ENCODE assay signal across 8 mouse cellular contexts in genomic region chr4:82506081-82506730, GRCm38 (mm10).
DNase-seq lines count a peak whose midpoint lies in the region; ATAC-seq and TF ChIP-seq lines count a peak whose summit lies in the region.

No protein-coding gene starts in this region.

- H3K27me3 ChIP-seq in megakaryocyte, embryonic 14.5 days (replicated peaks), result peaks cover 90% of the 10 kb centered on the region
- H3K27me3 ChIP-seq in heart, embryonic 11.5 days (ENCODE audit: control insufficient read depth, insufficient read depth, low read length), result no peaks in the 10 kb centered on the region
- H3K27me3 ChIP-seq in kidney, embryonic 15.5 days, result peaks cover 25% of the 10 kb centered on the region
- H3K27me3 ChIP-seq in limb, embryonic 15.5 days, result no peaks in the 10 kb centered on the region
- H3K27me3 ChIP-seq in midbrain, postnatal 0 days (ENCODE audit: insufficient read depth, low read length), result no peaks in the 10 kb centered on the region

- peak overlapping the region; percentile 94 for H3K4me2 ChIP-seq in heart, embryonic 11.5 days
- H3K4me2 ChIP-seq in kidney, embryonic 15.5 days, result peak overlapping the region; percentile 96
- peak overlapping the region; percentile 87 for H3K4me2 ChIP-seq in limb, embryonic 15.5 days
- H3K4me2 ChIP-seq in midbrain, postnatal 0 days (ENCODE audit: low read depth, low read length, poor library complexity, severe bottlenecking), result peak overlapping the region; percentile 98

- H3K4me3 ChIP-seq in megakaryocyte, embryonic 14.5 days (replicated peaks), result peak overlapping the region; percentile 88
- peak overlapping the region; percentile 57 for H3K4me3 ChIP-seq in embryonic fibroblast, embryonic 13.5 days (ENCODE audit: insufficient read depth, low read length)
- H3K4me3 ChIP-seq in heart, embryonic 11.5 days (ENCODE audit: low read depth, low read length), result peak overlapping the region; percentile 80
- H3K4me3 ChIP-seq in kidney, embryonic 15.5 days (replicated peaks), result peak overlapping the region; percentile 79
- H3K4me3 ChIP-seq in limb, embryonic 15.5 days, result peak overlapping the region; percentile 93
- peak overlapping the region; percentile 69 for H3K4me3 ChIP-seq in midbrain, postnatal 0 days (ENCODE audit: low read depth, low read length)

- H3K9me3 ChIP-seq in megakaryocyte, embryonic 14.5 days, result no peaks in the 10 kb centered on the region
- H3K9me3 ChIP-seq in heart, embryonic 11.5 days (replicated peaks; ENCODE audit: control insufficient read depth, low read length), result no peaks in the 10 kb centered on the region
- no peaks in the 10 kb centered on the region for H3K9me3 ChIP-seq in kidney, embryonic 15.5 days (replicated peaks)
- H3K9me3 ChIP-seq in limb, embryonic 15.5 days, result no peaks in the 10 kb centered on the region
- no peaks in the 10 kb centered on the region for H3K9me3 ChIP-seq in midbrain, postnatal 0 days (ENCODE audit: low read length)

- no peak for TF ChIP-seq CTCF in embryonic fibroblast, embryonic 13.5 days (IDR thresholded peaks at IDR 0.05; ENCODE audit: borderline replicate concordance, insufficient read depth, low read length)
- TF ChIP-seq CTCF in midbrain, postnatal 0 days (IDR thresholded peaks at IDR 0.05), result no peak

- H3K36me3 ChIP-seq in megakaryocyte, embryonic 14.5 days (replicated peaks; ENCODE audit: low read length), result no peaks in the 10 kb centered on the region
- H3K36me3 ChIP-seq in heart, embryonic 11.5 days (ENCODE audit: control insufficient read depth, insufficient read depth, low read length), result no peaks in the 10 kb centered on the region
- no peaks in the 10 kb centered on the region for H3K36me3 ChIP-seq in kidney, embryonic 15.5 days
- H3K36me3 ChIP-seq in limb, embryonic 15.5 days, result no peaks in the 10 kb centered on the region
- no peaks in the 10 kb centered on the region for H3K36me3 ChIP-seq in midbrain, postnatal 0 days (ENCODE audit: insufficient read depth, low read length)

- no peak; the same call in 1 of the 2 replicates for TF ChIP-seq POLR2A in embryonic fibroblast, embryonic 13.5 days (IDR thresholded peaks at IDR 0.05; ENCODE audit: low read depth, low read length)

- under 1% methylated on average over 35 of the region's 81 CpGs for WGBS in heart, embryonic 11.5 days (ENCODE audit: insufficient replicate concordance)
- WGBS in kidney, embryonic 15.5 days, result under 1% methylated on average over 48 of the region's 81 CpGs
- under 1% methylated on average over 54 of the region's 81 CpGs for WGBS in limb, embryonic 15.5 days
- under 1% methylated on average over 35 of the region's 81 CpGs for WGBS in midbrain, postnatal 0 days

- no peak for ATAC-seq in megakaryocyte, adult 5-6 weeks (ENCODE audit: poor library complexity, severe bottlenecking)
- peak; percentile 79 for ATAC-seq in heart, embryonic 11.5 days (replicated peaks; ENCODE audit: insufficient number of reproducible peaks, low FRiP score, low TSS enrichment)
- peak; percentile 84 for ATAC-seq in kidney, embryonic 15.5 days (replicated peaks; ENCODE audit: low FRiP score)
- ATAC-seq in limb, embryonic 15.5 days (ENCODE audit: insufficient number of reproducible peaks, low FRiP score, low TSS enrichment, low read depth), result peak; percentile 78
- ATAC-seq in midbrain, postnatal 0 days (ENCODE audit: low FRiP score), result peak; percentile 78

- peak overlapping the region; percentile 97 for H3K27ac ChIP-seq in embryonic fibroblast, embryonic 13.5 days (ENCODE audit: insufficient read depth, low read length)
- peak overlapping the region; percentile 100 for H3K27ac ChIP-seq in heart, embryonic 11.5 days (ENCODE audit: low read depth, low read length)
- peak overlapping the region; percentile 100 for H3K27ac ChIP-seq in kidney, embryonic 15.5 days
- peak overlapping the region; percentile 100 for H3K27ac ChIP-seq in limb, embryonic 15.5 days
- peak overlapping the region; percentile 91 for H3K27ac ChIP-seq in midbrain, postnatal 0 days (ENCODE audit: low read depth, low read length)

- DNase-seq in midbrain, postnatal 0 days (ENCODE audit: low spot score), result peak; percentile 80
- DNase-seq in testis, postnatal 10 days (ENCODE audit: low spot score), result peak; percentile 97

- H3K4me1 ChIP-seq in megakaryocyte, embryonic 14.5 days, result peaks cover 30% of the 10 kb centered on the region
- H3K4me1 ChIP-seq in embryonic fibroblast, embryonic 13.5 days (ENCODE audit: control insufficient read depth, insufficient read depth, low read length), result peaks cover 2% of the 10 kb centered on the region; the same call in 1 of the 2 replicates
- peaks cover 24% of the 10 kb centered on the region for H3K4me1 ChIP-seq in heart, embryonic 11.5 days (ENCODE audit: control insufficient read depth, insufficient read depth, low read length)
- H3K4me1 ChIP-seq in kidney, embryonic 15.5 days, result peaks cover 46% of the 10 kb centered on the region
- H3K4me1 ChIP-seq in limb, embryonic 15.5 days, result peaks cover 37% of the 10 kb centered on the region
- H3K4me1 ChIP-seq in midbrain, postnatal 0 days (ENCODE audit: insufficient read depth, low read length), result no peaks in the 10 kb centered on the region

- peak overlapping the region; percentile 100 for H3K9ac ChIP-seq in heart, embryonic 11.5 days (ENCODE audit: low read depth, low read length)
- peak overlapping the region; percentile 86 for H3K9ac ChIP-seq in kidney, embryonic 15.5 days
- H3K9ac ChIP-seq in limb, embryonic 15.5 days, result peak overlapping the region; percentile 100
- H3K9ac ChIP-seq in midbrain, postnatal 0 days (replicated peaks; ENCODE audit: low read length, poor library complexity, severe bottlenecking), result peak overlapping the region; percentile 77
